Mouse (Mus musculus) myocyte (in vitro differentiated cells): Measurements from ENCODE around the gene Pappa2. TPM values are rescaled to one million over a fixed set of nuclear protein-coding genes. Genes with fewer than 3 reads are reported as not detected.
A peak's percentile ranks its signal among the peaks of the same experiment; 100 is the strongest.

Experiments used
- H3K27me3 ChIP-seq: one replicate; pipeline ENCODE4 v1.6.1; 2011; ENCODE audit not compliant: control insufficient read depth, insufficient read depth, insufficient read length
- H3K36me3 ChIP-seq: one replicate; pipeline ENCODE4 v1.6.1; 2011; ENCODE audit not compliant: control insufficient read depth, insufficient read depth
- H3K4me2 ChIP-seq: one replicate; pipeline ENCODE4 v1.6.1; 2011; ENCODE audit warnings: low read depth, control low read depth
- H3K4me3 ChIP-seq: one replicate; pipeline ENCODE4 v1.5.1; 2011; ENCODE audit warnings: mild to moderate bottlenecking, control low read depth, moderate library complexity
- H3K79me2 ChIP-seq: one replicate; pipeline ENCODE4 v1.6.1; 2011; ENCODE audit not compliant: control insufficient read depth, insufficient read depth
- H3ac ChIP-seq: one replicate; pipeline ENCODE4 v1.6.1; 2011; ENCODE audit not compliant: control insufficient read depth, insufficient read length
- CEBPB ChIP-seq: IDR thresholded peaks from 2 replicates; pipeline ENCODE4 v1.6.1; 2011; ENCODE audit warnings: mild to moderate bottlenecking, moderate library complexity; ENCODE audit not compliant: poor library complexity, insufficient read depth, severe bottlenecking
- E2F4 ChIP-seq: IDR thresholded peaks from one replicate; pipeline ENCODE4 v1.6.1; 2011; ENCODE audit warnings: mild to moderate bottlenecking, control low read depth, moderate library complexity; ENCODE audit not compliant: insufficient read depth
- MAX ChIP-seq: IDR thresholded peaks from one replicate; pipeline ENCODE4 v1.6.1; 2011; ENCODE audit warnings: low read depth, mild to moderate bottlenecking, control low read depth
- MYOD1 ChIP-seq, 3 experiments: IDR thresholded peaks; one replicate each; pipeline ENCODE4 v1.6.1; 2011; ENCODE audit warnings: control low read depth in 2 of 3, low read depth in 2 of 3, mild to moderate bottlenecking in 2 of 3, moderate library complexity in 1 of 3; ENCODE audit not compliant: insufficient read length in 2 of 3, control insufficient read depth in 1 of 3
- MYOG ChIP-seq, 3 experiments: IDR thresholded peaks; one replicate each; pipeline ENCODE4 v1.6.1; 2011; ENCODE audit warnings: control low read depth in 2 of 3, low read depth in 2 of 3, mild to moderate bottlenecking in 2 of 3; ENCODE audit not compliant: insufficient read length in 2 of 3, control insufficient read depth in 1 of 3, insufficient read depth in 1 of 3
- POLR2A ChIP-seq: IDR thresholded peaks from one replicate; pipeline ENCODE4 v1.6.1; 2011; ENCODE audit warnings: low read depth, mild to moderate bottlenecking, control low read depth, moderate library complexity; ENCODE audit not compliant: insufficient read length
- POLR2AphosphoS2 ChIP-seq: IDR thresholded peaks from one replicate; pipeline ENCODE4 v1.6.1; 2011; ENCODE audit warnings: low read depth, control low read depth; ENCODE audit not compliant: insufficient read length
- REST ChIP-seq: IDR thresholded peaks from one replicate; pipeline ENCODE4 v1.6.1; 2011; ENCODE audit warnings: mild to moderate bottlenecking, control low read depth, moderate library complexity; ENCODE audit not compliant: insufficient read depth, insufficient read length
- SRF ChIP-seq: IDR thresholded peaks from one replicate; pipeline ENCODE4 v1.6.1; 2011; ENCODE audit warnings: low read depth; ENCODE audit not compliant: control insufficient read depth, insufficient read length
- TCF12 ChIP-seq: IDR thresholded peaks from one replicate; pipeline ENCODE4 v1.6.1; 2011; ENCODE audit warnings: mild to moderate bottlenecking, control low read depth; ENCODE audit not compliant: poor library complexity, insufficient read depth, severe bottlenecking
- TCF3 ChIP-seq: IDR thresholded peaks from one replicate; pipeline ENCODE4 v1.6.1; 2011; ENCODE audit warnings: low read depth, control low read depth; ENCODE audit not compliant: insufficient read length
- USF1 ChIP-seq: IDR thresholded peaks from one replicate; pipeline ENCODE4 v1.6.1; 2011; ENCODE audit warnings: low read depth, mild to moderate bottlenecking, control low read depth, moderate library complexity
- polyA plus RNA-seq: library from polyadenylated mRNA; unstranded; fragments of >200 nt; fragmentation: generic; extraction: Trizol; gene quantifications from one replicate; pipeline ENCODE4 v1.2.1, GENCODE M21; 2012; ENCODE audit warnings: missing spikeins

Pappa2 gene
- polyA plus RNA-seq, 1 experiment: 0.97 TPM

GRCm38 (mm10) chr1:158748356-158749096 lies 231.8 kb downstream of the Pappa2 start:
- peak in 1 of 3 experiments; percentile 15 for TF ChIP-seq MYOD1 (IDR thresholded peaks at IDR 0.05; ENCODE audit: control insufficient read depth in 1 of 3, insufficient read length in 2 of 3, low read depth in 2 of 3)
- TF ChIP-seq TCF12: no peak
- Histone ChIP-seq H3K4me2 (no peak overlapping the region), H3K79me2 (no peaks in the 10 kb centered on the region), H3K36me3 (no peaks in the 10 kb centered on the region), H3ac (no peak overlapping the region), H3K27me3 (no peaks in the 10 kb centered on the region), H3K4me3 (no peak overlapping the region)

- H3ac ChIP-seq: no peak overlapping the region
- no peaks in the 10 kb centered on the region for H3K79me2 ChIP-seq
- H3K36me3 ChIP-seq: no peaks in the 10 kb centered on the region
- no peak for TF ChIP-seq MAX
- TF ChIP-seq MYOG (IDR thresholded peaks at IDR 0.05; ENCODE audit: control insufficient read depth in 1 of 3, insufficient read depth in 1 of 3, insufficient read length in 2 of 3, low read depth in 2 of 3): no peak
- no peak for TF ChIP-seq POLR2AphosphoS2
- no peak for TF ChIP-seq REST
- no peak for TF ChIP-seq MYOD1 (IDR thresholded peaks at IDR 0.05; ENCODE audit: control insufficient read depth in 1 of 3, insufficient read length in 2 of 3, low read depth in 2 of 3)
- TF ChIP-seq SRF: no peak
- TF ChIP-seq E2F4: no peak
- TF ChIP-seq TCF12: no peak
- no peak for TF ChIP-seq TCF3
- no peak for TF ChIP-seq CEBPB
- no peak for TF ChIP-seq POLR2A
- no peak for TF ChIP-seq USF1
- no peak overlapping the region for H3K4me2 ChIP-seq
- no peak overlapping the region for H3K4me3 ChIP-seq
- no peaks in the 10 kb centered on the region for H3K27me3 ChIP-seq
Measured at GRCm38 (mm10) chr1:158741449-158741848, 238.8 kb downstream of the Pappa2 start.

GRCm38 (mm10) chr1:158740949-158741348 lies 239.3 kb downstream of the Pappa2 start:
- Histone ChIP-seq H3ac (no peak overlapping the region), H3K4me3 (no peak overlapping the region), H3K36me3 (no peaks in the 10 kb centered on the region), H3K4me2 (no peak overlapping the region), H3K79me2 (no peaks in the 10 kb centered on the region), H3K27me3 (no peaks in the 10 kb centered on the region)
- no peak for TF ChIP-seq MYOG (IDR thresholded peaks at IDR 0.05; ENCODE audit: control insufficient read depth in 1 of 3, insufficient read depth in 1 of 3, insufficient read length in 2 of 3, low read depth in 2 of 3)
- no peak for TF ChIP-seq POLR2A
- TF ChIP-seq USF1: no peak
- TF ChIP-seq REST: no peak
- TF ChIP-seq E2F4: no peak
- TF ChIP-seq SRF: no peak
- TF ChIP-seq POLR2AphosphoS2: no peak
- TF ChIP-seq TCF12: no peak
- no peak for TF ChIP-seq MAX
- no peak for TF ChIP-seq CEBPB
- TF ChIP-seq TCF3: no peak
- TF ChIP-seq MYOD1 (IDR thresholded peaks at IDR 0.05; ENCODE audit: control insufficient read depth in 1 of 3, insufficient read length in 2 of 3, low read depth in 2 of 3): no peak

- no peaks in the 10 kb centered on the region for H3K36me3 ChIP-seq
- H3K79me2 ChIP-seq: no peaks in the 10 kb centered on the region
- H3K27me3 ChIP-seq: no peaks in the 10 kb centered on the region
- TF ChIP-seq POLR2AphosphoS2: no peak
- TF ChIP-seq MYOG (IDR thresholded peaks at IDR 0.05; ENCODE audit: control insufficient read depth in 1 of 3, insufficient read depth in 1 of 3, insufficient read length in 2 of 3, low read depth in 2 of 3): no peak
- no peak for TF ChIP-seq MAX
- no peak for TF ChIP-seq CEBPB
- TF ChIP-seq POLR2A: no peak
- TF ChIP-seq MYOD1 (IDR thresholded peaks at IDR 0.05; ENCODE audit: control insufficient read depth in 1 of 3, insufficient read length in 2 of 3, low read depth in 2 of 3): no peak
- no peak for TF ChIP-seq REST
- TF ChIP-seq TCF12: no peak
- no peak for TF ChIP-seq E2F4
- no peak for TF ChIP-seq TCF3
- TF ChIP-seq SRF: no peak
- no peak for TF ChIP-seq USF1
- no peak overlapping the region for H3K4me2 ChIP-seq
- H3K4me3 ChIP-seq: no peak overlapping the region
- no peak overlapping the region for H3ac ChIP-seq
Measured at GRCm38 (mm10) chr1:158740161-158740766, 240.0 kb downstream of the Pappa2 start.
